Mouse (Mus musculus) heart, embryonic 15.5 days (tissue): Measurements from ENCODE around the gene Ccnl1. TPM values are rescaled to one million over a fixed set of nuclear protein-coding genes. Genes with fewer than 3 reads are reported as not detected.

Source experiments
- ATAC-seq: fragments of 200-750 bp; cut with Nextera tagmentation; replicated peaks from 2 replicates; pipeline ENCODE4 v1.8.0; 2017; ENCODE audit warnings: low read depth, moderate TSS enrichment; ENCODE audit not compliant: insufficient number of reproducible peaks, insufficient read depth, low FRiP score
- H3K27ac ChIP-seq: fragments of 300-500 bp; sonication (generic); 2 replicates; pipeline ENCODE4 v1.5.1; 2015; ENCODE audit warnings: mild to moderate bottlenecking, inconsistent platforms
- H3K27me3 ChIP-seq: fragments of 300-500 bp; sonication (generic); 2 replicates; pipeline ENCODE4 v1.6.1; 2015; ENCODE audit warnings: inconsistent platforms
- H3K36me3 ChIP-seq: fragments of 300-500 bp; sonication (generic); 2 replicates; pipeline ENCODE4 v1.6.1; 2015; ENCODE audit warnings: mild to moderate bottlenecking, inconsistent platforms
- H3K4me1 ChIP-seq: fragments of 300-500 bp; sonication (generic); replicated peaks from 2 replicates; pipeline ENCODE4 v1.6.1; 2015; ENCODE audit warnings: inconsistent platforms
- H3K4me2 ChIP-seq: fragments of 300-500 bp; sonication (generic); 2 replicates; pipeline ENCODE4 v1.6.1; 2015; ENCODE audit warnings: inconsistent platforms, mild to moderate bottlenecking, moderate library complexity
- H3K4me3 ChIP-seq: fragments of 300-500 bp; sonication (generic); 2 replicates; pipeline ENCODE4 v1.5.1; 2015; ENCODE audit warnings: mild to moderate bottlenecking, inconsistent platforms
- H3K9ac ChIP-seq: fragments of 300-500 bp; sonication (generic); 2 replicates; pipeline ENCODE4 v1.6.1; 2015; ENCODE audit warnings: mild to moderate bottlenecking, inconsistent platforms
- H3K9me3 ChIP-seq: fragments of 300-500 bp; sonication (generic); replicated peaks from 2 replicates; pipeline ENCODE4 v1.6.1; 2016; ENCODE audit warnings: inconsistent platforms
- WGBS: fragments of 180-500 bp; shearing (Covaris S2); methylation state at CpG from one replicate; pipeline ENCODE4 v1.1.7; 2015; ENCODE audit warnings: mixed read lengths; 5-methylcytosine and 5-hydroxymethylcytosine counted together
- polyA plus RNA-seq: library from polyadenylated mRNA; unstranded; fragments of >200 nt; fragmentation: Nextera tagmentation; extraction: Ambion mirVana; gene quantifications from 2 replicates; pipeline ENCODE4 v1.2.1, GENCODE M21; 2015

The Ccnl1 gene
- 60.5 and 67.5 TPM in 2 replicates for polyA plus RNA-seq

DNA sequence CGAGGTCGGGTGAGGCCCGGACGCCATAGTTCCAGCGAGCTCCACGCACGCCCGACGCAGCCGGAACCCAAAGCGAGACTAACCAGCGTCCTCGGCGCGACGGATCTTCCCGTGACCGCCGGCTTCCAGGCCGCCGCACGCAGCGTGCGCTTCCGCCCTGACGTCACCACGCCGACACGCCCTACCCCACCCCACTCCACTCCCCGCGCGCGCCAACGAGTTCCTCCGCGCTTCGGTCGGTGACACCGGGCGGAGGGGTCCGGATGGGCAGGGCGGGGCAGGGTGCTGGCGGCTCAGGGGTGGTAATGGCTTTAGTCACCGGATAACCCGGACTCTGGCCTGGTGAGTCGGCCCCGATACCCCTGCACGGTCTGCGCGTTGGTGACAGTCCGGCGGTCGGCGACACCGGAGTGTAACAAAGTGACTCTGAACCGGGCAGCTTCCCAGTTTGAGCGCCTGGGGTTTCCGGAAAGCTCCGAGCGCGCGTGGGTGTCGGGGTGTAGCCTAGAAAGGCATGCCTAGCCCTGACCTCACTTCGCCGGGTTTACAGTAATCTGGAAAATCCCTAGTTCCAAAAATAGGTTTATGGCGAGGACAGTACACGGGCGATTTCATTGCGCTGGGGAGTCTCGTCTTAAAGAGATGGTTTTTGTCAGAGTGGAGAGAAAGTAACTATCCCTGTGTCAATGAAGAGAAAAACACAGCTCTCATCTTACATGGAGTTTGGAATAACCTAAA lies at the start of gene Ccnl1:
TSS of gene Ccnl1 (minus strand) at position 148 of the 738 bp plus-strand sequence.
- Histone ChIP-seq H3K4me2 (peak within 1 kb of the TSS; percentile 68), H3K9me3 (no peaks in the 10 kb centered on the region), H3K36me3 (peaks cover 17% of the 10 kb centered on the region), H3K27me3 (no peaks in the 10 kb centered on the region), H3K4me3 (peak within 1 kb of the TSS; percentile 98), H3K4me1 (peaks cover 33% of the 10 kb centered on the region), H3K9ac (peak within 1 kb of the TSS; percentile 99), H3K27ac (peak within 1 kb of the TSS; percentile 100)
- peak; percentile 95 for ATAC-seq
- under 1% methylated on average over 67 of the region's 70 CpGs for WGBS

- no peak overlapping the region for H3K4me2 ChIP-seq
- ATAC-seq, result no peak
- no peak overlapping the region for H3K9ac ChIP-seq
- WGBS, result 76% methylated on average over 4 of the region's 4 CpGs
- H3K27ac ChIP-seq, result no peak overlapping the region
- H3K36me3 ChIP-seq, result no peaks in the 10 kb centered on the region
- H3K4me1 ChIP-seq, result no peaks in the 10 kb centered on the region
- no peaks in the 10 kb centered on the region for H3K27me3 ChIP-seq
- H3K9me3 ChIP-seq, result no peaks in the 10 kb centered on the region
- H3K4me3 ChIP-seq, result no peak overlapping the region
Observed at GRCm38 (mm10) chr3:66004989-66005388, 46.9 kb upstream of the Ccnl1 start.

- Histone ChIP-seq H3K4me2 (no peak overlapping the region), H3K27ac (no peak overlapping the region), H3K27me3 (no peaks in the 10 kb centered on the region), H3K36me3 (no peaks in the 10 kb centered on the region), H3K9ac (no peak overlapping the region), H3K4me3 (no peak overlapping the region), H3K4me1 (no peaks in the 10 kb centered on the region), H3K9me3 (no peaks in the 10 kb centered on the region)
- no peak for ATAC-seq
- WGBS, result 62% methylated on average over 7 of the region's 7 CpGs
Observed at GRCm38 (mm10) chr3:66004220-66004951, 46.3 kb upstream of the Ccnl1 start.

- Histone ChIP-seq H3K4me2 (no peak overlapping the region), H3K4me1 (no peaks in the 10 kb centered on the region), H3K27ac (no peak overlapping the region), H3K4me3 (no peak overlapping the region), H3K9ac (no peak overlapping the region), H3K9me3 (no peaks in the 10 kb centered on the region), H3K27me3 (no peaks in the 10 kb centered on the region), H3K36me3 (no peaks in the 10 kb centered on the region)
- ATAC-seq, result 0 out of 2 replicates have a peak, but pooled peaks have one; percentile 18
- 74% methylated on average over 2 of the region's 2 CpGs for WGBS
Observed at GRCm38 (mm10) chr3:66000400-66000799, 42.4 kb upstream of the Ccnl1 start.

DNA sequence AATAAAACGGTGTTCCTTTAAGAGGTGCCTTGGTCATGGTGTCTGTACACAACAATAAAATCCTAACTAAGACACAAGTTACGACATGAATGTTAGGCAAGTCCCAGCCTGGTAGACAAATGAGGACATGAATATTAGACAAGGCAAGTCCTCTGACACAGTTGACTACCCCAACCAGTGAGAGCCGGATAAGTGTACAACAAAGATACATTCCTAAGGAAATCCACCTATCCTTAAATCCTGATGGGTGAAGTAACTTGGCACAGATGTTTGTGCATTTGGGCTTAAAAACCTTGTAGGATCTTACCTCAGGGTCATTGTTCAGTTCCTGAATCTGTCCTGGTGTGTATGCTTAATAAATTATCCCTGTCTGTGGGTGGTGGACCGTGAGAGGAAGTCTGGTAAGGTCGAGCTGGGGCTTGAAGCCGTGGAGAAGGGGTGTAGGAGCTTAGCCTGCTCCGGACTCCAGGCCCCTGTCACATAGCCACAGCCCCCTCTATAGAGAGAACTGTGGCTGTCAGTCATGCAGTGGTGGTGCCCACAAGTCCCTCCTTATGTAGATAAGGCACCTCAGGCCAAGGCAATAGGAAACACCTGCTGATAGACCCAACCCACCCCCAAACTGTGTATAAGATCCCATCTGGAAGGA lies 39.4 kb upstream of the Ccnl1 start:
- Histone ChIP-seq H3K27ac (no peak overlapping the region), H3K4me2 (no peak overlapping the region), H3K9me3 (no peaks in the 10 kb centered on the region), H3K36me3 (no peaks in the 10 kb centered on the region), H3K4me1 (no peaks in the 10 kb centered on the region), H3K27me3 (no peaks in the 10 kb centered on the region), H3K9ac (no peak overlapping the region), H3K4me3 (no peak overlapping the region)
- no peak for ATAC-seq
- WGBS, result 66% methylated on average over 7 of the region's 7 CpGs

DNA sequence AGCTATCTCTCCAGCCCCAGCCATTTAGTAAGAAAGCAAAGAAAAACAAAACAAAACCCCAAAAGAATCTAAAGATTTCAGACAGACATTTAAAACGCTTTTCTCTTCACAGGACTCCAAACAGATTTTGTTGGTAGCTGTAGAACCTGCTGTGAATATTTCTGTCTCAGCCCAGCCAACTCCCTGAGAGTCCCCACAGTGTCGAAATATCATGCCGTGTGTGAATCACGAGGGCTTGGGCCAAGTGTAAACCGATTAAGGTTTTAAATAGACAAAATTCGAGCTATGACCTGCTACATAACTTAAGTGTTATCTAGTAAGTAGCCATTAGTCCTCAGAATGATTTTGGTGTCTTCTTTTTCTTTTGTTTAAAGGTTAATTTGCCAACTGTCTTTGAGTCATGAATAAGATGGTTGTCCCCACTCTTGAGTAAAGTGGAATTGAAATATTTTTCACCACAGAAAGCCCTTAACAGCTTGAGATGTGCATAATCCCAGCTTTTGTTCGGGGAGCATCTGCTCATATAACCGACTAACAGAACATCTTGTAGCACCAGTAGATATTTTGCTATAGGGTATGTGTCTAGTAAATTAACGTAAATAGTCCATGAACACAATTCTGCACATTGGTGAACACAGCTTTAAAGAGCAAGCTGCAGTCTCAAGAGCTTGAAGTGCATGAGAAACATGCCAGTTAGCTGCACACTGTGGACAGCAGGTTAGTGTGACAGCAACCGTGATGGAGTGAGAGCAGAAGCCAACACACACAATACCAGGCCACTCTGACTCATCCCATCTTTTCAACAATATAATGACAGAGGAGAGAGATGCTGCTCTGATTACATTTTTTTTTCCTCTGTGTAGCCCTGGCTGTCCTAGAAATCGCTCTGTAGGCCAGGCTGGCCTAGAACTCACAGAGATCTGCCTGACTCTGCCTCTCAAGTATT lies 34.6 kb upstream of the Ccnl1 start:
- Histone ChIP-seq H3K4me2 (no peak overlapping the region), H3K27ac (no peak overlapping the region), H3K9me3 (no peaks in the 10 kb centered on the region), H3K27me3 (no peaks in the 10 kb centered on the region), H3K36me3 (no peaks in the 10 kb centered on the region), H3K4me1 (peaks cover 3% of the 10 kb centered on the region; the same call in 1 of the 2 replicates), H3K9ac (no peak overlapping the region), H3K4me3 (no peak overlapping the region)
- 64% methylated on average over 11 of the region's 11 CpGs for WGBS
- ATAC-seq, result no peak

- 8% methylated on average over 3 of the region's 3 CpGs for WGBS
- Histone ChIP-seq H3K9ac (no peak overlapping the region), H3K27me3 (no peaks in the 10 kb centered on the region), H3K27ac (no peak overlapping the region), H3K36me3 (no peaks in the 10 kb centered on the region), H3K4me1 (peaks cover 3% of the 10 kb centered on the region; the same call in 1 of the 2 replicates), H3K4me2 (peak overlapping the region; percentile 20; the same call in 1 of the 2 replicates), H3K4me3 (no peak overlapping the region), H3K9me3 (no peaks in the 10 kb centered on the region)
- no peak for ATAC-seq
Observed at GRCm38 (mm10) chr3:65990957-65991646, 33.1 kb upstream of the Ccnl1 start.

- no peak for ATAC-seq
- no peak overlapping the region for H3K27ac ChIP-seq
- WGBS, result 71% methylated on average over 4 of the region's 4 CpGs
- H3K4me3 ChIP-seq, result no peak overlapping the region
- no peaks in the 10 kb centered on the region for H3K9me3 ChIP-seq
- H3K4me1 ChIP-seq, result peaks cover 3% of the 10 kb centered on the region; the same call in 1 of the 2 replicates
- no peaks in the 10 kb centered on the region for H3K27me3 ChIP-seq
- no peak overlapping the region for H3K9ac ChIP-seq
- H3K36me3 ChIP-seq, result no peaks in the 10 kb centered on the region
- H3K4me2 ChIP-seq, result peak overlapping the region; percentile 20; the same call in 1 of the 2 replicates
Observed at GRCm38 (mm10) chr3:65990524-65990923, 32.5 kb upstream of the Ccnl1 start.

GRCm38 (mm10) chr3:65988711-65989495 lies 30.9 kb upstream of the Ccnl1 start:
- 56% methylated on average over 8 of the region's 8 CpGs for WGBS
- Histone ChIP-seq H3K27ac (no peak overlapping the region), H3K9me3 (no peaks in the 10 kb centered on the region), H3K4me1 (peaks cover 3% of the 10 kb centered on the region; the same call in 1 of the 2 replicates), H3K4me2 (no peak overlapping the region), H3K9ac (no peak overlapping the region), H3K4me3 (no peak overlapping the region), H3K36me3 (no peaks in the 10 kb centered on the region), H3K27me3 (no peaks in the 10 kb centered on the region)
- no peak for ATAC-seq
